Mouse (Mus musculus) bone marrow, adult 2 months (tissue): ENCODE results near the gene Sirt3.

Experiments used
- CTCF ChIP-seq: fragments of 200-500 bp; IDR thresholded peaks from 2 replicates; pipeline ENCODE4 v1.5.1; 2011; ENCODE audit warnings: low read length, control low read depth; ENCODE audit not compliant: control insufficient read depth, insufficient read depth
- POLR2A ChIP-seq: fragments of 200-500 bp; IDR thresholded peaks from 2 replicates; pipeline ENCODE4 v1.6.1; 2011; ENCODE audit warnings: low read depth, mild to moderate bottlenecking, control low read depth, low read length, borderline replicate concordance; ENCODE audit not compliant: control insufficient read depth

GRCm38 (mm10) chr7:140822731-140823130 lies 59.4 kb downstream of the Sirt3 start:
- no peak for TF ChIP-seq POLR2A
- TF ChIP-seq CTCF = no peak
